Mouse (Mus musculus): ENCODE results near the gene Usp9x. TPM values are rescaled to one million over a fixed set of nuclear protein-coding genes. Genes with fewer than 3 reads are reported as not detected.

The Usp9x gene
- 148 and 154 TPM in 2 replicates for total RNA-seq (2017)

DNA sequence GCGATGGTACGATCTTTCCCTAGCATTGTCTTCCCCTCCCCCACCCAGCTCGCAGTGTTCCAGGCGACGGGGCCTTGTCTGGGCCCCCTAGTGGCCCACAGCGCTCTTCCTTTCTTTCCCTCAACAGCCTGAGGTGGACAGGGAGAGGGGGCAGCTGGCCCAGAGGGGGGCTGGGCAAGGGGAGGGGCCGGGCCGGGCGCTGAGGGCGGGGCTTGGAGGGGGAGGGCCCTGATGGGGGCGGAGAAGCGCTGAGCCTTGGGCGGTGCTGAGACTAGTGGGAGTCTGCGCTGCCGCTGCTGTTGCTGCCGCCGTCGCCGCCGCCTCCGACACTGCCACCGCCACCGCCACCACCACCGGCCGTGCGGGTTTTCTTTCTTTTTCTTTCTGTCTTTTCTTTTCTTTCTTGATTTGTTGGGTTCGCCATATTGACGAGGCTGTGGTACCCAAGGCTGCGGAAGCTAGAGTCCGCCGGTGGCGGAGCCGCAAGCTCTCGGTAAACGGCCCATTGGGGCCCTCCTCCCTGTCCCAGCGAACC lies at the start of gene Usp9x:
Gene Usp9x, plus strand, starts transcription at position 258 of the 535 bp plus-strand sequence.
- ATAC-seq (replicated peaks; ENCODE audit: low read depth, poor library complexity, severe bottlenecking): peak; percentile 80

DNA sequence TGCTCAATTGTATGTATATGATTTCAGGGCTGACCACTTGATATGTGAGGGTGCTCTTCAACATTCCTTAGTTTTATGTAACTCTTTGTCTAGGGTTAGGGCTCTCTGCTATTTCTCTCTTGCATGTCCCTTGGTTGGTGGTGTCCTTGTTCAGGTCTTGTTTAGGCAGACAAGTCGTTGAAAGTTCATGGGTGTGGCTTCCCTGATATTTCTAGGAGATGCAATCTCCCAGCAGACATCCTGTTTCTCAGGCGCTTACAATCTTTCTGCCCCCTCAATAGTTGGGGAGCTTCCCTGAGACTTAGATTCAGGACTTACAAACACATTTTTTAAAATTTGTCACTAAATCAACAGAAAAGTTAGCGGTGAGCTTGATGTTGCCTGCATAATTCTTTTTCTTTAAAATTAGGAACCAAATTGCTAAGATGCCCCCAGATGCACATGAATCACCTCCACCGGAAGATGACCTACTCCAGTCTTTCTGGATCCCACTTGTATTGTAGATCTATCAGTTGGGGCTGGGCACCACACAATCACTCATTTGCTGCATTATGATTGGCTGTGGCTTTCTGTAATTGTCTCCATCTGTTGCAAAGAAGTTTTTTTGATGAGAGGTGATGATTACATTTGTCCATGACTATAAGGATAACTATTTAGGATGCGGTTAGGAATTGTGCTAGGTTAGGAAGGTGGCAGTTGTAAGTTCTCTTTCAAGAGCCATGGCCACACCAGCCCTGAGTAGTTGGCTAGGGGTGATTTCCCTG lies 48.6 kb upstream of the Usp9x start:
- no peak for ATAC-seq (replicated peaks; ENCODE audit: low read depth, poor library complexity, severe bottlenecking)

DNA sequence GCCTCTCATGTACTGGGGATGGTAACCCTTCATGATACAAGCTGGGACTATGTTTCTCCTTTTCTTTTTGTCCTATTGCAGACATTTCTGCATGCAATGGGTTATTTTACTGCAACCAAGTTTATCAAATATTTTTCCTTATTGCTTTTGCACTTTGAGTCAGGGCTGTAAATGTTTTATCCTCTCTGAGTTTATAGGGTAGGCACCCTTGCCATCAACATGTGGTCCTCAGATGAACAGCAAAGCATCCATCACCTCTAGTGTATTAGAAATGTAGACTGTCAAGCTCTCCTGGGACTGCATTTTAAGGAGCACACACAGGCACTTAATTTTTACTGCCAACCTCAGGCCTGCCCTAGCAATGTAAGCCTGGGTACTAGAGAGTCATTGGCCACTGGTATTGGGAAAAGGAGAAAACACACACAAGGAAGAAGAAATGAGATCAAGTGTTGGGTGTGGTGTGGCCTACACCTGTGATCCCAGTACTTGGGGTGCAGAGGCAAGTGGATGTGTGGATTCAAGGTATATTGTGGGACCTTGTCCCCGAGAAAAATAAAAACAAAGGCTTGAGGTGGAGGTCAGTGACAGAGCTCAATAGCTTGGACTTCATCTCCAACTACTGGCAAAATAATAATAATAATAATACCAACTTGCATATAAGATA lies 46.6 kb upstream of the Usp9x start:
- ATAC-seq (replicated peaks; ENCODE audit: low read depth, poor library complexity, severe bottlenecking): no peak

DNA sequence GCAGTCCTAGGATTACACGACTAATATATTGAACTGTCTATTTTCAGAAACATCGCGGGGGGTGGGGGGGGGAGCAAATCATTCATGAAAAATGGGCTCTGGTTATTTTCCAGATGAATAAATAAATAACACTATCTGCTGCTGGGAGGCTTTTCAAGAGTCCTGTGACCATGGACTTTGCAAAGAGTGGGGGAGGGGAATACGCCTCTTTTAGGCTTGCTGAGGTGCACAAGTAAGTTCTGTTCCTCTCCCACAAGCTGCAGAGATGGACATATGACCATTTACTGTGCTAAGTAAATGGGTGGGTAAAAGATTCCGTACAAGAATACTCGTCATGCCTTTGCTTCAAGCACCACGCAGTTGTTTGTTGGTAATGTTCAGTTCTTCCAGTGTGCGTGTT lies 46.0 kb upstream of the Usp9x start:
- ATAC-seq (replicated peaks; ENCODE audit: low read depth, poor library complexity, severe bottlenecking): no peak

DNA sequence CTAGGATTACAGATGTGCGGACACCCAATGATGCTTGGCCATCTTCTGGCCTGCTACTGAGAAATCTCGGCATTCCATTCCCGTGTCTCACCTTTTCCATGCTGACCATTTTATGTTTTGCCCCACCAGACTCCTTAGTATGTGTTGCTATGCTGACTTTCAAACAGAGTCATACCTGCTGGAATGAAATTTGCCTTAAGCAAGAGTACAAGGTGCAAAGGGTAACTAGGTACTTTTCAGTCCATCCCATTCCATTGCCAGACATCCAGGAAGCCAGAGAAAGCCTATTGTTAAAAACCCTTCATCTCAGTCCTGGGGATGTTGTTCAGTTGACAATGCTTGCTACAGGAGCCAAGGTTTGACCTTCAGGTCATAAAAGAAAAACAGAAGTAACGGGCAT lies 43.1 kb upstream of the Usp9x start:
- ATAC-seq (replicated peaks; ENCODE audit: low read depth, poor library complexity, severe bottlenecking): no peak

DNA sequence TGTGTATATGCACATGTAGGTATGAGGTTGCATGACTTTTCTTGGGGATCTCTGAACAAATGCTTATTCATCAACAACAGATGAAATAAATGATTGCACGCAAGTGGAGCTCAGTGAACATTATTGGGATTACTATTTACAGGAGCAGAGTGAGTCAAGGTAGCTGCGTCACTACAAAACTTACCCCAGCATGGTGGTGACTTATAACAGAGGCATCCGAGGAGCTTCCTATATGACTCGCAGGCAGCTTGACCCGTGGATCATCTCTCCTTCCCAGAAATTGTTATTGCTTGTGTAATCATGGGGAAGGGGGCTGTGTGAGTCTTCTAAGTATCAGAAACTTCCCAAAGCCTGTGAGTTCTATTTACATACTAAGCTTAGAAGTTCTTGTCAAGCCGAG lies 41.3 kb upstream of the Usp9x start:
- ATAC-seq (replicated peaks; ENCODE audit: low read depth, poor library complexity, severe bottlenecking): no peak

DNA sequence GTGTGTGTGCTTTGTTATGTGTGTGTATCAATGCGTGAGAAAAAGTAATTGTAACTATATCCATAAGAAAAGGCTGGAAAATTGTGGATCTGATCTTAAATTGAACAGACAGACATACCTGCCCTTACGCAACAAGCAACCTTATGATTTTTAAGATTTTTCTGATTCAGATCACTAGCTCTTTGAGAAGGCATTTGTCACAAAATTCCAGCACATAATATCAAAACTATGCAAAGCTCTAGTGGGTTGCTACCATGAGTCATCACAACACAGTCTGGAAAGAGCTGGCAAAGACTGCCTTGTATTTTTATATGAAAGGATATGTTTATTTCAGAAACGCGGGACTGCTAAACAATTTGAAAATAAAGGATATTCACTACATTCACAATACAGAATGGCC lies 34.2 kb upstream of the Usp9x start:
- ATAC-seq (replicated peaks; ENCODE audit: low read depth, poor library complexity, severe bottlenecking): no peak

DNA sequence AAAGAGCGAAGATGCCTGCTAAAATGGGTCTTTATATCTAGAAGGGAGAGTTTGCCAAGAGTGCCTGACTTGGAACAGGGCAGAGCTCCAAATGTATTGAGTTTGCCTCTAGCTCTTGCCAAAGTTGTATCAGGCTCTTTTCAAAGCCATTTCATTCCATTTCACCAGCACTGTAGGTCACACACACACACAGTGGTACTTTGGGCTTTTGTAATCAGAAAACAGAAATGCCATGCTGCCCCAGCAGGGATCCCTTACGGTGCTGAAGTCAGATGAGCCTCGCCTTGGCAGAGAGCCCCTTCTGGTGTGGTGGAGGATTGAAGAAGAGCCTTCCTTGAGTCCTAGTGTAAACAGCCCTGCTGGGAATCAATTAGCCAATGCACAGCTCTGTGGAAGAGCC lies 32.1 kb upstream of the Usp9x start:
- no peak for ATAC-seq (replicated peaks; ENCODE audit: low read depth, poor library complexity, severe bottlenecking)

DNA sequence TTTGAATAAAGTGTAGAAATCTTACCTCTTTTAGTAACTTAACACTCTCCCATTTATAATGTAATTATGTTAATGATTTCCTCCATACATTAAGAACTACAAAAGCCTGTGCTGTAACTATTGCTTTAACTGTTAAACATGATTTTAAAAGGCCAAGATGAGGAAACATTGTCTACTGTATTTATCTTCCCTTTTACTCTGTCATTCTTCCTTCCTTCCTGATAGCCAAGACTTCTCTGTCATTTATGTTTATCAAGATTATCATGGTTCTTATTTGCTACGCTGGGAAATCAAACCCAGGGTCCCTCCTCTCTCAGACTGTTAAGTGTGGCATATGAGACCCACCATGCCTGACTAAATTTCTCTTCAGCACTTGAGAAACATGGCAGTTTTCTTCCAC lies 30.9 kb upstream of the Usp9x start:
- no peak for ATAC-seq (replicated peaks; ENCODE audit: low read depth, poor library complexity, severe bottlenecking)

DNA sequence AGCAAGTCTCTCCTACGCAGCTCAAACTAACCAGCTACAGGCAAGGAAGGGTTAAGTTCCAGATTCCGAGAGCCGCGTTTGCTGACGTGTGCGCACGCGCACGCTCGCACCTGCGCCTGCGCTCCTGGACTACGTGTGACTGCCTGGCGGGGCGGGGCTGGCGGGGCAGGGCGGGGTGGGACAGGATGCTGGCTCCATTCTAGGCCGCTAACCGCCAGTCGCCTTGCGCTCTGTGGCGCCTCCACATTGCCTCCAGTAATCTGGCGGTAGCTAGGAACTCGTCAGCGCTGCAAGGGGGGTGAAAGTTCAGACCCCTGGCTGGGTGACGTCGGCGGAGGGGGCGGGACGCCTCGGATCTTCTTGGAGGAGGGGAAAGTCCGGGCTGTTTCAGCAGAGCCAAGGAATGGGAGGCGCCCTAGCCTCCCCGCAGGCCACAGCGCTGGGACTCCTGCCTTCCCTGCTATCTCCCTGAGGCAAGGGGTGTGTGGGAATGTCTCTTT lies 29.6 kb upstream of the Usp9x start:
- ATAC-seq (replicated peaks; ENCODE audit: low read depth, poor library complexity, severe bottlenecking): peak; percentile 100

DNA sequence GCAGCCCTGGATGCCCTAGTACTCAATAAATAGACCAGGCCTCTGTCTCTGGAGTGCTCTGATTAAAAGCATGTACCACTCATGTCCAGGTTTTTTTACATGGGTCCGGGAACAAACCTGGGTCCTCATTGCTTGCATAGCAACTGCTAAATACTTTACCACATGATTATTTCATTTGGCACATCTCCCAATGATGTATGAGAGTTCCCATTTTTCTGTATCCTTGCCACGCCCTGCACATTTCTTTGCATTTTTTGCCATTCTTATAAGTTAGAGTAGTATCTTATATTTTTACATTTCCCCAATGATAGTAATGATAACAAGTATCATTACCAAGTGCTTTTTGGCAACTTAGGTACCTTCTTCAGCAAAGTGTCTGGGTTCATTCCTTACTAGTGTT lies 27.5 kb upstream of the Usp9x start:
- ATAC-seq (replicated peaks; ENCODE audit: low read depth, poor library complexity, severe bottlenecking): no peak

DNA sequence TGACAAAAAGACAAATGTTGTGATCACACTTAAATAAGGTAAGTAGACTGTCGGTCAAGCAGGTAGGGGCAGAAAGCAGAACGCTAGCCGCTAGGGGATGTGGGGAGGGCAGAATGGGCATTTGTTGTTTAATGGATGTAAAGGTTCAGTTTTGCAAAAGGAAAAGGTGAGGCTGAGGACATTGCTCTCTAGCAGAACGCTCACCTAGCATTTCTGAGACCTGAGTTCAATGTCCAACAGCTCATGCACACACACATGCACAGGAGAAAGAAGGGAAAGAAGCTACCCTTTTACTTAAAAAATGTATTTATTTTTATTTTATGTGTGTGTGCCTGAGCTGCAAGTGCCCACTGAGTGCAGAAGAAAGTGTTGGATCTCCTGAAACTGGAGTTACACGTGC lies 26.6 kb upstream of the Usp9x start:
- no peak for ATAC-seq (replicated peaks; ENCODE audit: low read depth, poor library complexity, severe bottlenecking)

DNA sequence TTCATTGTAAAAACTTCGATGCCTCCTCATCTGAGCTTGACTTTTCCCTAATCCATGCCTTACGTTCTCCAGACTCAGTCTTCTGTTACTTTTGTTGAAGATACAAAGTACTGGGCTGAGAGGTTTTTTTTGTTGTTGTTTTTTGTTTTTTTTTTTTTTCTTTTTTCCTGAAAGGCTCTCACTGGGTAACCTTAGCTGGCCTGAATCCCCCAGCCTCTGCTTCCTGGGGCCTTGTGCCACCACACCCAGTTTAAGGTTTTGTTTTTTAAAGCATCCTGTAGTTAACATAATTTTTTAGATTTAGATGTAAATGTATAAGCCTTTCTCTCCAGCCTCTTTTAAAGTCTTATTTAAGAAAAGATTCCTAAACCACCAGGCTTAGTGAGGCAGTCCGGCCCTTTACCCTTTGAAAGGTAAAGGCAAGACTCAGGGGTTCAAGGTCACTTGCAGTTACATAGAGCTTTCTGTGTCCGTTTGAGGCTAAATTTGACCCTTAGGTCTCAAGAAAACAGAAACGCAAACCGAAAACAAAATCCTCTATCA lies 24.3 kb upstream of the Usp9x start:
- no peak for ATAC-seq (replicated peaks; ENCODE audit: low read depth, poor library complexity, severe bottlenecking)

DNA sequence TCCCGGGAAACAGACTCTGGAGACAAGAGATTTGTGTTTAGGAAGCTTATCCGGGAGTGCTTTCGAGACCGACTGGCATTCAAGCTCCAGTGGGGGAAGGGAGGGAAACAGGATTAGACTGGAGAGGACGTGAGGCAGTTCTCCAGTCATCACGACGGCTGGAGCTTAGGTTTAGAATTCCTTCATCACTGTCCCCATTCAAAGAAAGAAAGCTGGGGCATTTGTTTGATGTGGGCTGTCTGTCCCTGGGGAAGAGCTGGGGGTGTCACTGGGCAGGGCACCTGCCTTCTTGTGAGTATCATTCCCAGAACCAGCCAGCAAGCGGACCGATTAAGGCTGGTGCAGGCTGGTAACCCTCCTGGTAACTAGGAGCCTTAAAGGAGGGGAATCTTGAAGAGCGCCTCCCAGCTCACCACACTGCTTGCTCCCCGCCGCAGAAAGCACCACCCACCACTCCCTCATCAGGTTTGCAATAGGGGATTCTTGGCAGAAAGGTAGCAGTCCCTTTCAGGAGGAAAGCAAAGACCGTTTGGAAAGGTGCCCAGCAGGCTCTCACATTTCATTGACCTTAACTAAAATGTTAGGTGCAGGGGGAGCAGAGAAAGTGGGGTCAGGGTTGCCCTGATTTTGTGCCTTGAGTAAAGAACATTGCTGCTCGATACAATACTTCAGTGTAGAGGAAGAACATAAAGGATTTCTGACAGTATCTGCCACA lies 23.5 kb upstream of the Usp9x start:
- no peak for ATAC-seq (replicated peaks; ENCODE audit: low read depth, poor library complexity, severe bottlenecking)

DNA sequence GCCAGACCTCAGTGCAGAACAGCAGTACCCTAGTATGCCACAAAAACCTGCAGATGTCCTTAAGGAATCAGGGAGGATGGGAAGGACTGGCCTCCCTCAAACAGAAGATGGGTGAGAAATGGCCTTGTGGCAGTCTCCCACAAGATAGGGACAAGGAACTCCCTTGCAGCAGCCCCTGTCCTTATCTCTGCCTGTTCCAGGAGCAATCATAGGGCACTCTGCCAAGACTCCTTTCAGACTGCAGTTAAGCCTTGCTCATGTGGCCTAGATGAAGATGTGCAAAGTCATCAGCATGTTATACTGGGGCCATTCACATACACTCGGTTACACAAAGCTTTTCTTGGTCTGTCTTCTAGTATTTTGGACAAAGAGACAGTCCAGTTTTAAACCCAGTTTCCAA lies 16.7 kb upstream of the Usp9x start:
- ATAC-seq (replicated peaks; ENCODE audit: low read depth, poor library complexity, severe bottlenecking): peak; percentile 90

DNA sequence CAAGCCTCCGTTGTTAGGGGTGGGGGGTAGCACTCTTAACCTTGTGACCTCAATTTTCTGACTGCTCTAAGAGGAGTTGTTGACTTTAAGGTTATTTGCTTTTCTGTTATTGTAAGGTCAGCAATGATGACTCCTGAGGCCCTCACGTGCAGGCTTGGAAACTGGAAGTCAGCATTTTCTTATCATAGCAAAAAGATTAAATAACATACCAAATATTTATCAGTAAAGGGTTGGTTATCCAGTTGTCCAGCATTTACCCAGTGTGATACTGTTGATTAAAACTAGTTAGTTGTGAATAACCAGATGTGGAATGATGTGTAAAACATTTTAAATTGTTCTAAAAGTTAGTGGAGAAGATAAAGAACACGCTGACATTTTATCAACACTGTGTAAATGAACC lies 9.3 kb upstream of the Usp9x start:
- no peak for ATAC-seq (replicated peaks; ENCODE audit: low read depth, poor library complexity, severe bottlenecking)

DNA sequence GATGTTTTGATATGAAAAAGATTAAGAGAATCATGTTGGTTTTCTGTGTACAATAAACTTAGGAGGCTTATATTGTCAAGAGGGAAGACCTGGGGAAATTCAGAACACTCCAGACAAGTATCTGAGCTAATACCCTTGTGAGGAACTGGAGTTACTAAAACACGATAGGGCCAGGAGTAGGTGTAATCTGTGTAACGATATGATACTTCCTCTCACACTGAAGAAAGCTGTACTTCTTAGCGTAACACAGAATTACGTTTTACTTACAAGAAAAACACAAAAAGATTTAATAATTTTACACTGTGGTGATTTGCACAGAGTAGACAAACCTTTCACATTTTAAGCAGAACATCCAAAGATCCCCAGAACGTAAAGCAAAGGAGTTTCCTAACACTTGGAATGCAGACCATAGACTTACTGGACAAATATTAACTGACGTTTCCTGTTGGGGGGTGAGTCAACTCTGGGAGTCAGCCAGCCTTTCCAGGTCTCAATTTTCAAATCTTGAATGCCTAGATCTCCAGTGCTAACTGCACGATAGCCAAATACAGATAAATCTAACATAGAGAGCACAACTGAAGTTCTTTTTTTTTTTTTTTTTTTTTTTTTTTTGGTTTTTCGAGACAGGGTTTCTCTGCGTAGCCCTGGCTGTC lies 6.9 kb upstream of the Usp9x start:
- no peak for ATAC-seq (replicated peaks; ENCODE audit: low read depth, poor library complexity, severe bottlenecking)

DNA sequence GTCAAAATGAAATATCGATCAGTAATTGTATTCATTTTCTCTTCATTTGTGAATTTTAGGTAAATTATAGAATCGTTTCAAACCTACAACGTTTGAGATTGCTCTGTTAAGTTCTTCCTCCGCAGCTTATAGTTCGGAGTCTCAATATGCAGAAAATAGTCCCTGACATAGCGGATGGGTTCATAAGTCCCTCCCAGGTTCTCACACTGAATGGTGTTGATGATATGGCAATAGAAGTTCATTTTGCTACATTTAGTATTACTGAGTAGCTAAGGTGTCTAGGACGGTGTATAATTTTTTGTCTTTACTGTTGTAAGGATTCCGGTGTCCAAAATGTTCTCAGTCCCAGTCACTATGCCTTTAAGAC lies 1.1 kb upstream of the Usp9x start:
- ATAC-seq (replicated peaks; ENCODE audit: low read depth, poor library complexity, severe bottlenecking): no peak

DNA sequence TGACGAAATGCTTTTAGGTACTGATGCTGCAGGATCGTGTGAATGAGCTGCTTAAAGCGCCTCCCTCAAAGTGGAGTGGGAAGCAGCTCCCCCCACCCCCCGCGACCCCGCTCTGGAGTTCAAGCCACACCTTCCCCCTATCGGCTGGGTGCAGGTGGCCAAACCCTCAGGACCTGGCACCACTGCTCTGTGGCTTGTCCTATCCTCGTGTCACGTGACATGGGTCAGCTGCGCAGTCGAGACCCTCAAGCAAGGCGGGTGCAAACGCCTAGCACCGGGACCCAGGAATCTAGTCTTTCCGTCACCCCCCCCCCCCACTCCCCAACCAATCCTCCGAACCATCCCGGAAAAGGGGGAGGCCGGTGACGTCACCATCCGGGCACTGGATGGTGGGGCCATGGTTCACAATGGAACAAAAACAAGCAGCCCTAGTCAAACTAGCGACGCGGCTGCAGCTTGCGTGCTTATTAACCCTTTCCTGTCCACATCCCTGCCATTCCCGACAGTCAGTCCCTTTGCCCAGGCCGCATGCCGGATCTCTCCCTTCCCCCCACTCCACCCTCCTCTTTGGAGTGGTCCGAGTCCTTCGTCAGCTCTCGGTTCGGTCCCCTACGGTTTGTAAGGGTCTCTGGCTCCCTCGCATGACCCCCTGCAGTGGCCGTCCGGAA lies 591 bp upstream of the Usp9x start:
- ATAC-seq (replicated peaks; ENCODE audit: low read depth, poor library complexity, severe bottlenecking): peak; percentile 62

All from common myeloid progenitor, adult 5-6 weeks (primary cell).